Mouse (Mus musculus) ES-E14 (cell line): ENCODE measurements around the gene Pcgf1. TPM values are rescaled to one million over a fixed set of nuclear protein-coding genes. Genes with fewer than 3 reads are reported as not detected.

ENCODE experiments used
- DNase-seq: peaks from one replicate; pipeline ENCODE4 v3.0.0-alpha.2; 2013; ENCODE audit warnings: low read depth, low spot score
- H3K27ac ChIP-seq: 2 replicates; pipeline ENCODE4 v1.5.1; 2012; ENCODE audit warnings: low read depth, mild to moderate bottlenecking, low read length, moderate library complexity, mixed read lengths; ENCODE audit not compliant: poor library complexity, insufficient read depth, severe bottlenecking
- H3K36me3 ChIP-seq: 2 replicates; pipeline ENCODE4 v1.6.1; 2012; ENCODE audit warnings: mild to moderate bottlenecking, low read length, moderate library complexity, mixed read lengths; ENCODE audit not compliant: control insufficient read depth, poor library complexity, insufficient read depth, severe bottlenecking
- H3K4me1 ChIP-seq, 2 experiments: fragments of 150-350 bp in 1 of 2; sonication (generic) in 1 of 2; 2 replicates each; pipeline ENCODE4 v1.6.1; 2012; ENCODE audit warnings: low read length in 2 of 2, mild to moderate bottlenecking in 1 of 2, mixed read lengths in 1 of 2; ENCODE audit not compliant: control insufficient read depth in 2 of 2, insufficient read depth in 2 of 2, poor library complexity in 1 of 2
- H3K4me3 ChIP-seq, 2 experiments: fragments of 150-350 bp in 1 of 2; sonication (generic) in 1 of 2; 2 replicates each; pipeline ENCODE4 v1.5.1; 2012; ENCODE audit warnings: low read length in 2 of 2, low read depth in 1 of 2, mild to moderate bottlenecking in 1 of 2, mixed read lengths in 1 of 2; ENCODE audit not compliant: insufficient read depth in 1 of 2, poor library complexity in 1 of 2, severe bottlenecking in 1 of 2
- H3K9ac ChIP-seq: 2 replicates; pipeline ENCODE4 v1.6.1; 2012; ENCODE audit warnings: low read depth, mild to moderate bottlenecking, low read length, mixed read lengths; ENCODE audit not compliant: poor library complexity, insufficient read depth, severe bottlenecking
- H3K9me3 ChIP-seq: fragments of 150-350 bp; sonication (generic); 2 replicates; pipeline ENCODE4 v1.6.1; 2012; ENCODE audit warnings: low read depth, mild to moderate bottlenecking, low read length; ENCODE audit not compliant: control insufficient read depth, insufficient read depth
- CHD2 ChIP-seq: IDR thresholded peaks from 2 replicates; pipeline ENCODE4 v1.6.1; 2014; ENCODE audit warnings: mild to moderate bottlenecking, low read depth, low read length, inconsistent platforms
- HCFC1 ChIP-seq: IDR thresholded peaks from 2 replicates; pipeline ENCODE4 v1.6.1; 2012; ENCODE audit warnings: low read length, inconsistent platforms, borderline replicate concordance; ENCODE audit not compliant: insufficient read depth
- MAFK ChIP-seq: IDR thresholded peaks from 2 replicates; pipeline ENCODE4 v1.6.1; 2014; ENCODE audit warnings: mild to moderate bottlenecking, low read depth, low read length, inconsistent platforms; ENCODE audit not compliant: insufficient read depth
- ZC3H11A ChIP-seq: IDR thresholded peaks from 2 replicates; pipeline ENCODE4 v1.6.1; 2012; ENCODE audit warnings: low read depth, mild to moderate bottlenecking, inconsistent platforms, low read length, borderline replicate concordance
- ZNF384 ChIP-seq: IDR thresholded peaks from 2 replicates; pipeline ENCODE4 v1.6.1; 2012; ENCODE audit warnings: low read depth, low read length, inconsistent platforms
- in situ Hi-C, 2 experiments: fragments of 600-800 bp; cut with MboI; formaldehyde crosslinking; loops; one replicate each; pipeline ENCODE4 v1.15.1; 2025; ENCODE audit warnings: low sequenced_read_pairs in 2 of 2, inconsistent platforms in 1 of 2; ENCODE audit not compliant: unreplicated experiment in 2 of 2
- total RNA-seq: library from RNA; depleted of rRNA; stranded (reverse); fragments of 300-350 nt; gene quantifications from 2 replicates; pipeline ENCODE4 v1.2.3, GENCODE M21; 2012; rRNA removed

The Pcgf1 gene
- total RNA-seq, result 12.7 and 14.7 TPM in 2 replicates

DNA sequence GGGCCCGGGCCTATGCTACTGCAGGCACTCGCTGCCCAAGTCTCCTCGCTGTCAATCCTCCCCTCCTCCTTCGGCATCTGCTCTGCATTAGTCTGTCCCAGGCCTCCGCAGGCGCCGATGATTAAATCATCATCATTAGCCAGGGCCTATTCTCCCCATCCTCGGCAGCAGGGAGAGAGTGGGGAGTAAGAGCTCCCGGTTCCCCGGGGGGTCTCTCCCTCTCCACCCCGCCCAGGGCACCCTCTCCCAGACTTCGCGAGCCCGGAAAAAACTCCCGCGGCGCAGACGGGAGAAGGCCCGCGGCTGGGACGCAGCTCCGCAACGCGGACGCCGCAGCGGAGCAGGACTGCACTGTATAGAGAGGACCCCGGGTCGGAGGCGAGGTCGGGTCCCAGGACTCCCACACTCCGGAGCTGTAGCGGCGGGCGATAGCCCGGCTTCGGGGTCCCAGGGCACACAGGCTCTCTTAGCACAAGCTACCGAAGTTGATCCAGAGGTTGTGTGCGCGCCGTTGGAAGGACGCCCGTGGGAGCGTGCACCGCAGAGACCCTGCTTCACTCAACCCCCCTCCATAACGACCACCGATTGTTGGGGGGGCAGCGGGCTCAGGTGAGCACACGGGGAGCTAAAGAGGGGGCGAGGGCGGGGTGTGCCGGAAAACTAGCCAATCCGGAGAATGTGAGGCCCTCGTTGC lies at the start of gene Pcgf1:
Gene Pcgf1, plus strand, starts transcription at position 240 of the 694 bp plus-strand sequence.
- peaks cover 2% of the 10 kb centered on the region for H3K36me3 ChIP-seq
- peak within 1 kb of the TSS; percentile 75 for H3K27ac ChIP-seq
- DNase-seq, result no peak
- in situ Hi-C loops, result no loop called here
- H3K9me3 ChIP-seq, result no peaks in the 10 kb centered on the region
- H3K9ac ChIP-seq, result peak within 1 kb of the TSS; percentile 93
- H3K4me3 ChIP-seq, result peak within 1 kb of the TSS; percentile 83 to 90
- TF ChIP-seq MAFK, result no peak
- TF ChIP-seq HCFC1, result no peak
- TF ChIP-seq CHD2, result no peak
- no peak for TF ChIP-seq ZC3H11A
- no peak for TF ChIP-seq ZNF384
- H3K4me1 ChIP-seq, result 0 out of 4 replicates have a peak, but pooled peaks cover 0 to 2% of the 10 kb centered on the region in 2 experiments

DNA sequence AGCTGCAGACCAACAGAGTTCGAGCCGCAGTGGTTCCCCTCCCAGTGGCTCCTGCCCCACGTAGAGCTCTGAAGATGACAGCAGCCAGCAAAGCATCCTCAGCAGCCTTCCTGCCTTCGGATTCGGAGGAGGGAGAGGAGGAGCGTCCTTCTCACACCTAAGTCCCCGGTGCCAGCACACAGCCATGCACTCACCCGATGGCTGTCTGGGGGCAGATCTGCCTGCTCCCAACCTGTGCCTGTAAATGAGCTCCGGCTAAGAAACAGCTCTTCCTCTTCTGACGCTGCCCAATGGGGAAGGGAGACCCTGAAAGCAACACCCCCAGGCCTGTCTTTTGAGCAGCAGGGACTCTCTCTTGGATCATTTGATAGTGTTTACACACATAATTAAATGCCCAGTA lies 47.9 kb upstream of the Pcgf1 start:
- TF ChIP-seq MAFK (no peak), HCFC1 (no peak), ZC3H11A (no peak), CHD2 (no peak), ZNF384 (no peak)
- Histone ChIP-seq H3K27ac (no peak overlapping the region), H3K36me3 (no peaks in the 10 kb centered on the region), H3K9ac (no peak overlapping the region), H3K4me3 (no peak overlapping the region), H3K9me3 (no peaks in the 10 kb centered on the region), H3K4me1 (peaks cover 0 to 11% of the 10 kb centered on the region in 2 experiments; a peak in 2 of 4 replicates)
- no peak for DNase-seq
- in situ Hi-C loops, result no loop called here

- H3K4me3 ChIP-seq, result no peak overlapping the region
Measured at GRCm38 (mm10) chr6:83031111-83031510, 46.6 kb upstream of the Pcgf1 start.

DNA sequence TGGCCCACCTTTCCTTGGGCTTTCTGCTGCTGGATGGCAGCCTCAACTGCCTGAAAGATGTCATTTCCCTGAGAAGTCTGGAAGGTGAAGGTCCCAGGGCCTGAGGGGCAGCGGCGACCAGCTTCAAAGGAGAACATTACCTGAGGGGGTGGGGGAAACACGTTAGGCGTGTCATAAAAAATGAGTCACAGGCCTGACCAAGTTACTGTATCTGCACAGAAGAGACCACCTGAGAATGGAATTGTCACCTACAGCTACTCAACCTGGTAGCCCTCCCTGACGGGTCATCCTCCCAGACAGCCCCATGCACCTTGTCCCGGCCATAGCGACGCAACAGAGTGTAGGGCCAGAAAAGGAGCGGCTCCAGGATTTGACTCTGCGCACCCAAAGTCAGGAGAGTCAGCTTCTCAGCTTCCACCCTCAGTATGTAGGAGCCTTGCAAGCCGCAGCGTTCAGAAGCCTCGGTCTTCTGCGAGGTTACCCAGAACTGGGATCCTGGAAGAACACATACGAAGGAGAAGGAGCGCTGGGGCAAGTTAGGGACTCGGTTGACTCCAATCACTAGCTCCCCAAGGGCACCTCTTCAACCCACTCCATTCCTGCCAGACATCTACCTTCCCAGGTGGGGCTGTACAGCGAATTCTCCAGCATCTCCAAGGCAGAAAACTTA lies 45.6 kb upstream of the Pcgf1 start:
- peak overlapping the region; percentile 69 to 83; a peak in 3 of 4 replicates for H3K4me3 ChIP-seq
- TF ChIP-seq ZNF384 (no peak), CHD2 (no peak), ZC3H11A (no peak), MAFK (no peak)
- in situ Hi-C loops, result no loop called here
- H3K9me3 ChIP-seq, result no peaks in the 10 kb centered on the region
- peak overlapping the region; percentile 11; the same call in 1 of the 2 replicates for H3K9ac ChIP-seq
- no peak overlapping the region for H3K27ac ChIP-seq
- H3K4me1 ChIP-seq, result peaks cover 0 to 11% of the 10 kb centered on the region in 2 experiments; a peak in 2 of 4 replicates
- no peak for DNase-seq
- H3K36me3 ChIP-seq, result no peaks in the 10 kb centered on the region

More at GRCm38 (mm10) chr6:83031111-83031510, 46.6 kb upstream of the Pcgf1 start:
- DNase-seq, result no peak
- TF ChIP-seq ZC3H11A, result no peak
- TF ChIP-seq ZNF384, result no peak
- no peak for TF ChIP-seq HCFC1
- TF ChIP-seq MAFK, result no peak
- TF ChIP-seq CHD2, result no peak
- Histone ChIP-seq H3K27ac (no peak overlapping the region), H3K9ac (0 out of 2 replicates have a peak overlapping the region, but pooled peaks have one; percentile 5), H3K4me1 (peaks cover 0 to 11% of the 10 kb centered on the region in 2 experiments; a peak in 2 of 4 replicates), H3K36me3 (no peaks in the 10 kb centered on the region), H3K9me3 (no peaks in the 10 kb centered on the region)
- in situ Hi-C loops, result no loop called here
